Mouse (Mus musculus) embryonic facial prominence, embryonic 15.5 days (tissue): ENCODE measurements around the gene Lrrc38. TPM values are rescaled to one million over a fixed set of nuclear protein-coding genes. Genes with fewer than 3 reads are reported as not detected.

Experiments
- ATAC-seq: fragments of 200-750 bp; cut with Nextera tagmentation; 2 replicates; pipeline ENCODE4 v1.8.0; 2017; ENCODE audit warnings: low read depth, moderate TSS enrichment; ENCODE audit not compliant: insufficient number of reproducible peaks, low FRiP score, low TSS enrichment
- H3K27ac ChIP-seq: fragments of 300-500 bp; sonication (generic); replicated peaks from 2 replicates; pipeline ENCODE4 v1.5.1; 2015; ENCODE audit warnings: mild to moderate bottlenecking, inconsistent platforms
- H3K27me3 ChIP-seq: fragments of 300-500 bp; sonication (generic); 2 replicates; pipeline ENCODE4 v1.6.1; 2015; ENCODE audit warnings: inconsistent platforms
- H3K36me3 ChIP-seq: fragments of 300-500 bp; sonication (generic); 2 replicates; pipeline ENCODE4 v1.6.1; 2015; ENCODE audit warnings: mild to moderate bottlenecking, inconsistent platforms
- H3K4me1 ChIP-seq: fragments of 300-500 bp; sonication (generic); 2 replicates; pipeline ENCODE4 v1.6.1; 2015; ENCODE audit warnings: inconsistent platforms
- H3K4me2 ChIP-seq: fragments of 300-500 bp; sonication (generic); replicated peaks from 2 replicates; pipeline ENCODE4 v1.6.1; 2015; ENCODE audit warnings: mild to moderate bottlenecking, inconsistent platforms
- H3K4me3 ChIP-seq: fragments of 300-500 bp; sonication (generic); replicated peaks from 2 replicates; pipeline ENCODE4 v1.5.1; 2015; ENCODE audit warnings: mild to moderate bottlenecking, inconsistent platforms
- H3K9ac ChIP-seq: fragments of 300-500 bp; sonication (generic); 2 replicates; pipeline ENCODE4 v1.6.1; 2015; ENCODE audit warnings: inconsistent platforms
- H3K9me3 ChIP-seq: fragments of 300-500 bp; sonication (generic); replicated peaks from 2 replicates; pipeline ENCODE4 v1.6.1; 2016; ENCODE audit warnings: inconsistent platforms
- WGBS: fragments of 180-500 bp; shearing (Covaris S2); methylation state at CpG from one replicate; pipeline ENCODE4 v1.1.7; 2015; 5-methylcytosine and 5-hydroxymethylcytosine counted together
- polyA plus RNA-seq: library from polyadenylated mRNA; unstranded; fragments of >200 nt; fragmentation: Nextera tagmentation; extraction: Ambion mirVana; gene quantifications from 2 replicates; pipeline ENCODE4 v1.2.1, GENCODE M21; 2015

Gene Lrrc38
- polyA plus RNA-seq, 1 experiment from 2014 or later = 1.2 TPM

GRCm38 (mm10) chr4:143350047-143351015 lies 774 bp downstream of the Lrrc38 start:
- Histone ChIP-seq H3K9ac (no peak overlapping the region), H3K36me3 (no peaks in the 10 kb centered on the region), H3K27ac (no peak overlapping the region), H3K4me2 (peak overlapping the region; percentile 82), H3K9me3 (no peaks in the 10 kb centered on the region), H3K27me3 (peaks cover 55% of the 10 kb centered on the region), H3K4me3 (peak overlapping the region; percentile 44), H3K4me1 (peaks cover 19% of the 10 kb centered on the region)
- 3% methylated on average over 72 of the region's 72 CpGs for WGBS
- ATAC-seq = no peak

- H3K4me3 ChIP-seq = no peak overlapping the region
- 78% methylated on average over 4 of the region's 4 CpGs for WGBS
- no peaks in the 10 kb centered on the region for H3K9me3 ChIP-seq
- no peaks in the 10 kb centered on the region for H3K36me3 ChIP-seq
- peaks cover 54% of the 10 kb centered on the region for H3K27me3 ChIP-seq
- ATAC-seq = no peak
- no peak overlapping the region for H3K4me2 ChIP-seq
- H3K9ac ChIP-seq = no peak overlapping the region
- no peak overlapping the region for H3K27ac ChIP-seq
- H3K4me1 ChIP-seq = peaks cover 19% of the 10 kb centered on the region
Measured at GRCm38 (mm10) chr4:143352301-143352700, 2.7 kb downstream of the Lrrc38 start.

GRCm38 (mm10) chr4:143361520-143361919 lies 12.0 kb downstream of the Lrrc38 start:
- ATAC-seq = no peak
- Histone ChIP-seq H3K4me1 (no peaks in the 10 kb centered on the region), H3K36me3 (no peaks in the 10 kb centered on the region), H3K27me3 (no peaks in the 10 kb centered on the region), H3K27ac (no peak overlapping the region), H3K4me2 (no peak overlapping the region), H3K4me3 (no peak overlapping the region), H3K9me3 (peaks cover 5% of the 10 kb centered on the region; the same call in 1 of the 2 replicates), H3K9ac (no peak overlapping the region)
- 72% methylated on average over 10 of the region's 10 CpGs for WGBS

- no peak overlapping the region for H3K4me2 ChIP-seq
- H3K36me3 ChIP-seq = no peaks in the 10 kb centered on the region
- no peak overlapping the region for H3K4me3 ChIP-seq
- H3K27ac ChIP-seq = no peak overlapping the region
- H3K9ac ChIP-seq = no peak overlapping the region
- 44% methylated on average over 15 of the region's 15 CpGs for WGBS
- no peak for ATAC-seq
- no peaks in the 10 kb centered on the region for H3K4me1 ChIP-seq
- H3K27me3 ChIP-seq = no peaks in the 10 kb centered on the region
- H3K9me3 ChIP-seq = peaks cover 5% of the 10 kb centered on the region; the same call in 1 of the 2 replicates
Measured at GRCm38 (mm10) chr4:143366415-143367041, 17.0 kb downstream of the Lrrc38 start.

GRCm38 (mm10) chr4:143379480-143379879 lies 29.9 kb downstream of the Lrrc38 start:
- Histone ChIP-seq H3K9ac (no peak overlapping the region), H3K27ac (no peak overlapping the region), H3K27me3 (peaks cover 15% of the 10 kb centered on the region; the same call in 1 of the 2 replicates), H3K4me1 (no peaks in the 10 kb centered on the region), H3K36me3 (no peaks in the 10 kb centered on the region), H3K9me3 (no peaks in the 10 kb centered on the region), H3K4me2 (no peak overlapping the region), H3K4me3 (no peak overlapping the region)
- no peak for ATAC-seq
- WGBS = 42% methylated on average over 7 of the region's 7 CpGs

GRCm38 (mm10) chr4:143379931-143380715 lies 30.6 kb downstream of the Lrrc38 start:
- Histone ChIP-seq H3K9me3 (no peaks in the 10 kb centered on the region), H3K4me3 (no peak overlapping the region), H3K4me1 (no peaks in the 10 kb centered on the region), H3K9ac (no peak overlapping the region), H3K4me2 (no peak overlapping the region), H3K27ac (no peak overlapping the region), H3K36me3 (no peaks in the 10 kb centered on the region), H3K27me3 (peaks cover 15% of the 10 kb centered on the region; the same call in 1 of the 2 replicates)
- ATAC-seq = no peak
- 28% methylated on average over 15 of the region's 15 CpGs for WGBS

GRCm38 (mm10) chr4:143380716-143381004 lies 31.1 kb downstream of the Lrrc38 start:
- H3K36me3 ChIP-seq = no peaks in the 10 kb centered on the region
- 3% methylated on average over 5 of the region's 5 CpGs for WGBS

GRCm38 (mm10) chr4:143382163-143382562 lies 32.6 kb downstream of the Lrrc38 start:
- no peak overlapping the region for H3K9ac ChIP-seq
- H3K36me3 ChIP-seq = no peaks in the 10 kb centered on the region
- no peak overlapping the region for H3K4me2 ChIP-seq
- H3K27ac ChIP-seq = no peak overlapping the region
- no peaks in the 10 kb centered on the region for H3K4me1 ChIP-seq
- H3K9me3 ChIP-seq = no peaks in the 10 kb centered on the region
- peaks cover 15% of the 10 kb centered on the region; the same call in 1 of the 2 replicates for H3K27me3 ChIP-seq
- 70% methylated on average over 3 of the region's 3 CpGs for WGBS
- H3K4me3 ChIP-seq = no peak overlapping the region
- no peak for ATAC-seq

More at GRCm38 (mm10) chr4:143380716-143381004, 31.1 kb downstream of the Lrrc38 start:
- Histone ChIP-seq H3K9ac (no peak overlapping the region), H3K4me2 (no peak overlapping the region), H3K9me3 (no peaks in the 10 kb centered on the region), H3K4me1 (no peaks in the 10 kb centered on the region), H3K27me3 (peaks cover 15% of the 10 kb centered on the region; the same call in 1 of the 2 replicates), H3K4me3 (no peak overlapping the region), H3K27ac (no peak overlapping the region)
- no peak for ATAC-seq

- H3K9me3 ChIP-seq = no peaks in the 10 kb centered on the region
- no peaks in the 10 kb centered on the region for H3K36me3 ChIP-seq
- peaks cover 11% of the 10 kb centered on the region; the same call in 1 of the 2 replicates for H3K27me3 ChIP-seq
- H3K4me3 ChIP-seq = no peak overlapping the region
- ATAC-seq = no peak
- 35% methylated on average over 4 of the region's 4 CpGs for WGBS
- H3K4me1 ChIP-seq = no peaks in the 10 kb centered on the region
- no peak overlapping the region for H3K27ac ChIP-seq
- H3K9ac ChIP-seq = no peak overlapping the region
- no peak overlapping the region for H3K4me2 ChIP-seq
Measured at GRCm38 (mm10) chr4:143383646-143384045, 34.1 kb downstream of the Lrrc38 start.

- Histone ChIP-seq H3K4me2 (peak overlapping the region; percentile 54), H3K36me3 (no peaks in the 10 kb centered on the region), H3K4me1 (no peaks in the 10 kb centered on the region), H3K9ac (no peak overlapping the region), H3K9me3 (no peaks in the 10 kb centered on the region), H3K27ac (no peak overlapping the region), H3K27me3 (no peaks in the 10 kb centered on the region), H3K4me3 (peak overlapping the region; percentile 44)
- WGBS = 10% methylated on average over 34 of the region's 43 CpGs
- ATAC-seq = peak; percentile 83
Measured at GRCm38 (mm10) chr4:143388955-143389702, 39.6 kb downstream of the Lrrc38 start.
